Mouse (Mus musculus): ENCODE measurements around the gene Atxn1. TPM values are rescaled to one million over a fixed set of nuclear protein-coding genes. Genes with fewer than 3 reads are reported as not detected.

Gene Atxn1
- total and polyA plus RNA-seq, 2 experiments from 2014 or later: 8.6 to 44.6 TPM

- H3K9ac ChIP-seq (replicated peaks; ENCODE audit: low read length): no peak overlapping the region
- DNase-seq (ENCODE audit: low spot score) (no peak), ATAC-seq (no peak)
- no peaks in the 10 kb centered on the region for H3K9me3 ChIP-seq (ENCODE audit: low read length)
- no peaks in the 10 kb centered on the region for H3K4me1 ChIP-seq (ENCODE audit: insufficient read depth, low read length)
- no peaks in the 10 kb centered on the region for H3K27me3 ChIP-seq (ENCODE audit: insufficient read depth, low read length)
- no peak overlapping the region for H3K4me3 ChIP-seq (ENCODE audit: low read length)
- H3K36me3 ChIP-seq (ENCODE audit: insufficient read depth, low read length): no peaks in the 10 kb centered on the region
- no peak overlapping the region for H3K27ac ChIP-seq
- 87% methylated on average over 14 of the region's 14 CpGs for WGBS
- no peak overlapping the region for H3K4me2 ChIP-seq (ENCODE audit: low read depth, low read length)
- no peak for TF ChIP-seq CTCF (IDR thresholded peaks at IDR 0.05; ENCODE audit: low read depth)
These were observed 92.6 kb downstream of the Atxn1 start for GRCm38 (mm10) chr13:45872041-45872746.

- no peak for TF ChIP-seq CTCF (IDR thresholded peaks at IDR 0.05; ENCODE audit: low read depth)
- ATAC-seq (no peak), DNase-seq (ENCODE audit: low spot score) (no peak)
- no peaks in the 10 kb centered on the region for H3K9me3 ChIP-seq (ENCODE audit: low read length)
- H3K4me2 ChIP-seq (ENCODE audit: low read depth, low read length): no peak overlapping the region
- WGBS: 80% methylated on average over 7 of the region's 7 CpGs
- no peak overlapping the region for H3K27ac ChIP-seq
- no peaks in the 10 kb centered on the region for H3K36me3 ChIP-seq (ENCODE audit: insufficient read depth, low read length)
- no peaks in the 10 kb centered on the region for H3K27me3 ChIP-seq (ENCODE audit: insufficient read depth, low read length)
- no peak overlapping the region for H3K9ac ChIP-seq (replicated peaks; ENCODE audit: low read length)
- no peak overlapping the region for H3K4me3 ChIP-seq (ENCODE audit: low read length)
- no peaks in the 10 kb centered on the region for H3K4me1 ChIP-seq (ENCODE audit: insufficient read depth, low read length)
These were observed 93.3 kb downstream of the Atxn1 start for GRCm38 (mm10) chr13:45871554-45871953.

GRCm38 (mm10) chr13:45868886-45869285 is 95.9 kb downstream of the Atxn1 start:
- Histone ChIP-seq H3K4me2 (ENCODE audit: low read depth, low read length) (no peak overlapping the region), H3K4me1 (ENCODE audit: insufficient read depth, low read length) (no peaks in the 10 kb centered on the region), H3K27ac (no peak overlapping the region), H3K9me3 (ENCODE audit: low read length) (no peaks in the 10 kb centered on the region), H3K27me3 (ENCODE audit: insufficient read depth, low read length) (no peaks in the 10 kb centered on the region), H3K4me3 (ENCODE audit: low read length) (no peak overlapping the region), H3K36me3 (ENCODE audit: insufficient read depth, low read length) (no peaks in the 10 kb centered on the region), H3K9ac (replicated peaks; ENCODE audit: low read length) (no peak overlapping the region)
- WGBS: 87% methylated on average over 8 of the region's 8 CpGs
- TF ChIP-seq CTCF (IDR thresholded peaks at IDR 0.05; ENCODE audit: low read depth): no peak
- DNase-seq (ENCODE audit: low spot score) (no peak), ATAC-seq (no peak)

GRCm38 (mm10) chr13:45867273-45867672 is 97.5 kb downstream of the Atxn1 start:
- Histone ChIP-seq H3K9ac (replicated peaks; ENCODE audit: low read length) (no peak overlapping the region), H3K27me3 (ENCODE audit: insufficient read depth, low read length) (no peaks in the 10 kb centered on the region), H3K27ac (no peak overlapping the region), H3K4me2 (ENCODE audit: low read depth, low read length) (no peak overlapping the region), H3K9me3 (ENCODE audit: low read length) (no peaks in the 10 kb centered on the region), H3K36me3 (ENCODE audit: insufficient read depth, low read length) (no peaks in the 10 kb centered on the region), H3K4me3 (ENCODE audit: low read length) (no peak overlapping the region), H3K4me1 (ENCODE audit: insufficient read depth, low read length) (no peaks in the 10 kb centered on the region)
- TF ChIP-seq CTCF (IDR thresholded peaks at IDR 0.05; ENCODE audit: low read depth): no peak
- WGBS: 64% methylated on average over 14 of the region's 14 CpGs
- no peak for DNase-seq (ENCODE audit: low spot score)
- no peak for ATAC-seq

- Histone ChIP-seq H3K27me3 (ENCODE audit: insufficient read depth, low read length) (no peaks in the 10 kb centered on the region), H3K4me1 (ENCODE audit: insufficient read depth, low read length) (no peaks in the 10 kb centered on the region), H3K4me3 (ENCODE audit: low read length) (no peak overlapping the region), H3K4me2 (ENCODE audit: low read depth, low read length) (no peak overlapping the region), H3K9ac (replicated peaks; ENCODE audit: low read length) (no peak overlapping the region), H3K36me3 (ENCODE audit: insufficient read depth, low read length) (no peaks in the 10 kb centered on the region), H3K27ac (no peak overlapping the region), H3K9me3 (ENCODE audit: low read length) (no peaks in the 10 kb centered on the region)
- TF ChIP-seq CTCF (IDR thresholded peaks at IDR 0.05; ENCODE audit: low read depth): no peak
- ATAC-seq (no peak), DNase-seq (ENCODE audit: low spot score) (no peak)
- WGBS: 91% methylated on average over 8 of the region's 8 CpGs
These were observed 98.1 kb downstream of the Atxn1 start for GRCm38 (mm10) chr13:45866615-45867245.

GRCm38 (mm10) chr13:45865620-45866019 is 99.2 kb downstream of the Atxn1 start:
- no peak for TF ChIP-seq CTCF (IDR thresholded peaks at IDR 0.05; ENCODE audit: low read depth)
- Histone ChIP-seq H3K9ac (replicated peaks; ENCODE audit: low read length) (no peak overlapping the region), H3K9me3 (ENCODE audit: low read length) (no peaks in the 10 kb centered on the region), H3K4me1 (ENCODE audit: insufficient read depth, low read length) (no peaks in the 10 kb centered on the region), H3K36me3 (ENCODE audit: insufficient read depth, low read length) (no peaks in the 10 kb centered on the region), H3K27ac (no peak overlapping the region), H3K4me2 (ENCODE audit: low read depth, low read length) (no peak overlapping the region), H3K4me3 (ENCODE audit: low read length) (no peak overlapping the region), H3K27me3 (ENCODE audit: insufficient read depth, low read length) (no peaks in the 10 kb centered on the region)
- DNase-seq (ENCODE audit: low spot score): no peak
- WGBS: 89% methylated on average over 10 of the region's 10 CpGs
- ATAC-seq: no peak

- TF ChIP-seq CTCF (IDR thresholded peaks at IDR 0.05; ENCODE audit: low read depth): no peak
- H3K27me3 ChIP-seq (ENCODE audit: insufficient read depth, low read length): no peaks in the 10 kb centered on the region
- no peak for ATAC-seq
- no peak for DNase-seq (ENCODE audit: low spot score)
- H3K27ac ChIP-seq: no peak overlapping the region
- no peak overlapping the region for H3K4me2 ChIP-seq (ENCODE audit: low read depth, low read length)
- WGBS: 92% methylated on average over 8 of the region's 8 CpGs
- H3K36me3 ChIP-seq (ENCODE audit: insufficient read depth, low read length): no peaks in the 10 kb centered on the region
- H3K9me3 ChIP-seq (ENCODE audit: low read length): no peaks in the 10 kb centered on the region
- no peak overlapping the region for H3K9ac ChIP-seq (replicated peaks; ENCODE audit: low read length)
- H3K4me3 ChIP-seq (ENCODE audit: low read length): no peak overlapping the region
- no peaks in the 10 kb centered on the region for H3K4me1 ChIP-seq (ENCODE audit: insufficient read depth, low read length)
These were observed 101.0 kb downstream of the Atxn1 start for GRCm38 (mm10) chr13:45863779-45864178.

Measured in hindbrain, postnatal 0 days (tissue).